In the genomic region with DNA sequence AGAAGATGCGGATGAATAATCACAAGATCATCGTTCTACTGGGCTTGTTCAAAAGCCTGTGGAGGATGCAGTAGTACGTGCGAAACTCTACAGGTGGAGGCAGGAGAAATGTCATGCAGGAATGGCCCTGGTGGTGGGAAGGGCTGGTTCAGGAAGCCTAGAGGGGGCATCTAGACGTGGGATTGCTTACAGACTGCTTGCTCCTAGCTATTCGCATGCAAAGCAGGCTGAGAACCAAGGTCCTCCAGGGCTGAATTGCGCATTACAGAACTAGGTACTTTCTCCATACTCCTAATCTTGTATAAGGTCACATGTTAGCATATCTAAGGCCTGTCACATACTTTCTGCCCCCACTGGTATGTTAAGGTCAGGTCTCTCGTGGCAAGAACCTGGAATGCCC, we compare ENCODE assay signal across 36 mouse cellular contexts. TPM values are rescaled to one million over a fixed set of nuclear protein-coding genes. Genes with fewer than 3 reads are reported as not detected.
"Had no signal": no experiment of that assay in that cellular context is flagged by ENCODE, and none has a peak within 500 bp of the region (broad histone marks: within the 10 kb centered on the region; RNA-seq: fewer than 3 reads in every experiment).

No protein-coding gene starts in this region.

- H3K4me3 ChIP-seq: embryonic facial prominence, embryonic 10.5 days; embryonic facial prominence, embryonic 12.5 days; embryonic facial prominence, embryonic 13.5 days; embryonic facial prominence, embryonic 15.5 days; erythroblast, embryonic 14.5 days; forebrain, embryonic 10.5 days; forebrain, embryonic 12.5 days; forebrain, embryonic 13.5 days; forebrain, embryonic 15.5 days; heart, adult 2 months; heart, embryonic 10.5 days had no signal

- H3K36me3 ChIP-seq: embryonic facial prominence, embryonic 10.5 days; embryonic facial prominence, embryonic 12.5 days; embryonic facial prominence, embryonic 13.5 days; embryonic facial prominence, embryonic 15.5 days; forebrain, embryonic 10.5 days; forebrain, embryonic 12.5 days; forebrain, embryonic 15.5 days; heart, embryonic 10.5 days had no signal

- DNase-seq: cerebellum, postnatal 10 days; cerebellum, postnatal 14 days; cerebellum, postnatal 25 days; cerebellum, postnatal 36 days; embryo, embryonic 11 days; forebrain, postnatal 0 days; gastrocnemius, postnatal 10 days; gastrocnemius, postnatal 14 days; gastrocnemius, postnatal 25 days; gastrocnemius, postnatal 36 days; heart, adult 11 months; heart, adult 18-20 months; heart, adult 2 months had no signal

- H3K4me1 ChIP-seq: embryonic facial prominence, embryonic 10.5 days; embryonic facial prominence, embryonic 12.5 days; embryonic facial prominence, embryonic 13.5 days; embryonic facial prominence, embryonic 15.5 days; forebrain, embryonic 15.5 days; heart, embryonic 10.5 days had no signal

- H3K9ac ChIP-seq: embryonic facial prominence, embryonic 12.5 days; embryonic facial prominence, embryonic 13.5 days; embryonic facial prominence, embryonic 15.5 days; forebrain, embryonic 12.5 days; forebrain, embryonic 13.5 days; forebrain, embryonic 15.5 days; forebrain, postnatal 0 days had no signal

- H3K27me3 ChIP-seq: embryonic facial prominence, embryonic 12.5 days; embryonic facial prominence, embryonic 13.5 days; embryonic facial prominence, embryonic 15.5 days; forebrain, embryonic 12.5 days; forebrain, embryonic 13.5 days; forebrain, embryonic 15.5 days had no signal

- H3K9me3 ChIP-seq: embryonic facial prominence, embryonic 10.5 days; embryonic facial prominence, embryonic 12.5 days; embryonic facial prominence, embryonic 13.5 days; embryonic facial prominence, embryonic 15.5 days; forebrain, embryonic 10.5 days; forebrain, embryonic 12.5 days; forebrain, embryonic 13.5 days; forebrain, embryonic 15.5 days; heart, embryonic 10.5 days had no signal

- H3K27ac ChIP-seq: embryonic facial prominence, embryonic 10.5 days; embryonic facial prominence, embryonic 12.5 days; embryonic facial prominence, embryonic 13.5 days; embryonic facial prominence, embryonic 15.5 days; forebrain, embryonic 10.5 days; forebrain, embryonic 12.5 days; forebrain, embryonic 13.5 days; forebrain, embryonic 15.5 days; heart, adult 2 months; heart, embryonic 10.5 days had no signal

RNA-seq across cellular contexts. Expression of gene Foxi3, which starts 24.7 kb away (rescaled TPM):
- total RNA-seq: common myeloid progenitor, adult 5-6 weeks; forebrain, postnatal 0 days; gastrocnemius, adult 18-20 months; gastrocnemius, adult 8-10 months; gastrocnemius, postnatal 10 days; gastrocnemius, postnatal 14 days; gastrocnemius, postnatal 25 days; gastrocnemius, postnatal 36 days; gastrocnemius, postnatal 4 days; granulocyte monocyte progenitor cell, adult 5-6 weeks; heart, adult 18-20 months; heart, adult 2 months; heart, adult 8-10 months had no signal
- polyA plus RNA-seq: cortical plate, adult 2 months; erythroblast, embryonic 14.5 days; forebrain, embryonic 11.5 days; forebrain, embryonic 13.5 days; forebrain, embryonic 14.5 days; forebrain, embryonic 15.5 days; forebrain, embryonic 16.5 days; forebrain, postnatal 0 days; frontal cortex, adult 2 months; gonadal fat pad, adult 2 months; heart, adult 2 months; heart, embryonic 10.5 days; heart, embryonic 11.5 days had no signal
